Mouse (Mus musculus): Measurements from ENCODE around the gene Tedc1. TPM values are rescaled to one million over a fixed set of nuclear protein-coding genes. Genes with fewer than 3 reads are reported as not detected.

The Tedc1 gene
- 25.3 and 25.5 TPM in 2 replicates for polyA plus RNA-seq (2015; fragmentation: Nextera tagmentation; extraction: Ambion mirVana)

DNA sequence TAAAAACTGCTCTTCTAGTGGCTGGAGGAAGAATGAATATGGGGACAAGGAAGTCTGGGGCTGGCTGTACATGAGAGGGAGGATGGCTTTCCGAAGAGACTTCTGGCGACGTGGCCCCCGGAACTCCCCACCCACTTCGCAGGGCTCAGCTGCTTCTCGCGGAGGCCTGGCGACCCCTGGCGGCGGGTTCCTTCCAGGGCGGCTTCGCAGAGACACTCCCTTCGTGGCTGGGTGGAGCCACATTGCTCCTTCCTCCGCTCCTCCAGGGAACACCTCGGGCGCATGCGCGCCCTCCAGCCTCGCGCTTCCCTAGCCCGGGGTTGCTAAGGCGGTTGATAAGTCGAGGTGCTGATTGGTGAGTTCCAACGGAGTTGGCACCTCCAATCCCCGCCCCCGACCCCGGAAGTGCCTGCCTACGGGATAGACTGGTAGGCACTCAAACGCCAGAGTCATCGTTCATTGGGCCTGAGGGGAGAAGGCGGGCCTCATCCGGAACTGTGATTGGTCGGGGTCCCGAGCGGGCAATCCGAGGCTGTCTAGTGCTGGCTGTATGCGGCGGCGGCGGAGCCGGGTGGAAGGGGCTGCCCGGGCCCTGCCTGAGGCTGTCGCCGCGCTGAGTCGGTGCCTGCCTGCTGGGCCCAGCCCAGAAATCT, at the start of gene Tedc1:
TSS of gene Tedc1 (plus strand) at position 535 of the 653 bp plus-strand sequence.
- peak within 1 kb of the TSS; percentile 65 for H3K4me3 ChIP-seq (replicated peaks)
- H3K36me3 ChIP-seq: 0 out of 2 replicates have a peak, but pooled peaks cover 4% of the 10 kb centered on the region
- H3K9me3 ChIP-seq: no peaks in the 10 kb centered on the region
- under 1% methylated on average over 46 of the region's 46 CpGs for WGBS
- H3K9ac ChIP-seq: peak within 1 kb of the TSS; percentile 57
- peak within 1 kb of the TSS; percentile 86 for H3K4me2 ChIP-seq (replicated peaks)
- H3K4me1 ChIP-seq (replicated peaks): peaks cover 30% of the 10 kb centered on the region
- no peaks in the 10 kb centered on the region for H3K27me3 ChIP-seq (replicated peaks)
- peak within 1 kb of the TSS; percentile 87 for H3K27ac ChIP-seq
- ATAC-seq: peak; percentile 95

DNA sequence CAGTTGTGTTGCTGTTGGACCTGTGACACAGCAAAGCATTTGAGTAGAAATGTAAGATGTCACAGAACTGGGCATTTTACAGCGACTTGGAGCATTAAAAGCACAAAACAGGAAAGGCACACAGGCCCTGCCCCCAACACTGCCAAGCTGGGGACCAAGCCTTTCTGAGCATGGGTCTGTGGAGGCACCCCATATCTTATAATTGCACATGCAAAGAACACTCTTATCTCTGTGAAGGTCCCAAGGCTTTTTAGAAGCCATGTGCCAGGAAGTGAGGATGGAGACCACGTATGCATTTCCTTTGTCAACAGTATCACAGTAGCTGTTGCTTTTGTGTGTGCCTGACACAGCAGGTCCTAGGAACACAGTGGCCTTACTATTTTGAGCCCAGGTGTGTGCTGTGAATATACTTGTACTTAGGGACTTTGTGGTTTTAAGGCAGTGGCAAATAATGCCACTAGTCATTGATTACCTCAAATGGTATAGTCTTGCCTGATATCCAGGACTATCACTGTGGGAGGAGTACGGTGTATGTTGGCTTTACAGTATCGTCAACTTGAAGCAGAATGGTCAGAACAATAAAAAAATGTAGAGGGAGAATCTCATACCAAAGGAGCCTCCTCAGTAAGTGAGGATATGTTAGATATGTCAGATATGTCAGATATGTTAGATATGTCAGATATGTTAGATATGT, 48.6 kb upstream of the Tedc1 start:
- no peaks in the 10 kb centered on the region; the same call in 1 of the 2 replicates for H3K36me3 ChIP-seq
- 75% methylated on average over 4 of the region's 4 CpGs for WGBS
- H3K27ac ChIP-seq: no peak overlapping the region
- no peak overlapping the region for H3K4me2 ChIP-seq (replicated peaks)
- no peak overlapping the region for H3K9ac ChIP-seq
- no peak overlapping the region for H3K4me3 ChIP-seq (replicated peaks)
- ATAC-seq: peak; percentile 56; the same call in 1 of the 2 replicates
- H3K9me3 ChIP-seq: no peaks in the 10 kb centered on the region
- H3K27me3 ChIP-seq (replicated peaks): no peaks in the 10 kb centered on the region
- H3K4me1 ChIP-seq (replicated peaks): peaks cover 5% of the 10 kb centered on the region; the same call in 1 of the 2 replicates

DNA sequence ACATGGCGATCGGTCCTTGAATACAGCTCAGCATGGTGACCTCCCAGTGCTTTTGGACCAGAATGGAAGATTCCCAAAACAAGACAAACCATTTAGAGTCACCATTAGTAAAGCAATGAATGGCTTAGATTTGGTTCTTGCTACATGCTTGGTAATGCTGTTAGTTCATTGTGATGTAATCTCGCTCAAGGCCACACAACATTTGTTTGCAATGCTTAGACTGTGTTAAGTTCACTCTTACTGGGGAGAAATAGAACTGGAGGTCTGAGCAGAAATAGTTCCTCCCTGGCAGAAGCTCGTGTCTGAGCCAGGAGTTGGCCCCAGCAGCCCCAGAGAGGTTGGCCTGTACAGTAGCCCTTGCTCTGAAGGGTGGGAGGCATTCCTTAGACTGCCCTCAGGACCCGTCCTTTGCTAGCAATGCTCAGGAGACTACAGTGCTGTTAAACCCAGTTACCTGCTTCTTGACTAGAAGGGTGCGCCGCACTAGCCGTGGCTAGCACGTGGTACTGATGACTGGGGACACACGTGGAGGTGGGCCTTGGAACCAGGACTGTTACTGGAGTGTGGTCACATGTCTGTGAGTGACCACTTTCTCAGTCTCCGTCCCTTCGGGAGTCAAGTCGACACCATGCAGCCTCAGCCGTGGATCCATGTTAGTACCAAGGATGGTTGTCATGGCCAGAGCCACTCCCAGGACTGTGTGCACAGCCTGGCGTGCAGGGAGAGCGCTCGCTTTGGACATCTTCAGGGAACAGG, 47.5 kb upstream of the Tedc1 start:
- ATAC-seq: no peak
- WGBS: 84% methylated on average over 17 of the region's 17 CpGs

DNA sequence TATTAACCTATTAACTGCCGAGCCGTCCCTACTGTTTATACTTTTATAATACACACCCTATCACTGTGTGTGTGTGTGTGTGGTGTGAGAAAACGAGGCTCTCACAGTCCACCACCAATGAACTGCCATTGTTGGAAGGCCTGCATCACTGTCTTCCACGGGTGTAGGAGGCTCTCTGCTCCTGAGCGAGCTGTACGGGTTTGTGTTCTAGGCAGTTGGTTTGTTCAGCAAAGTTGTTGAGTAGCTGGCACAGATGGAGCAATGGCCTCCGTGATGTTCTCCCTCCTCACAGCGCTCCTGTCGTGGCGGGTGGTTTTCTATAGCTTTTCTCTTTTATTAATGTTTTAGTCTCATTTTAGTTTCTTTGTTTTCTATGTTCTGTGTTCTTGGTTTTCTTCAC, 46.4 kb upstream of the Tedc1 start:
- Histone ChIP-seq H3K27ac (no peak overlapping the region), H3K9me3 (no peaks in the 10 kb centered on the region), H3K9ac (no peak overlapping the region), H3K4me3 (replicated peaks) (no peak overlapping the region), H3K36me3 (peaks cover 15% of the 10 kb centered on the region; the same call in 1 of the 2 replicates), H3K4me2 (replicated peaks) (no peak overlapping the region), H3K27me3 (replicated peaks) (no peaks in the 10 kb centered on the region), H3K4me1 (replicated peaks) (no peaks in the 10 kb centered on the region)
- ATAC-seq: no peak
- 86% methylated on average over 10 of the region's 10 CpGs for WGBS

More for the DNA sequence above, 47.5 kb upstream of the Tedc1 start:
- Histone ChIP-seq H3K9me3 (no peaks in the 10 kb centered on the region), H3K27ac (no peak overlapping the region), H3K4me3 (replicated peaks) (no peak overlapping the region), H3K4me2 (replicated peaks) (no peak overlapping the region), H3K36me3 (peaks cover 7% of the 10 kb centered on the region; the same call in 1 of the 2 replicates), H3K4me1 (replicated peaks) (peaks cover 3% of the 10 kb centered on the region; the same call in 1 of the 2 replicates), H3K9ac (no peak overlapping the region), H3K27me3 (replicated peaks) (no peaks in the 10 kb centered on the region)

DNA sequence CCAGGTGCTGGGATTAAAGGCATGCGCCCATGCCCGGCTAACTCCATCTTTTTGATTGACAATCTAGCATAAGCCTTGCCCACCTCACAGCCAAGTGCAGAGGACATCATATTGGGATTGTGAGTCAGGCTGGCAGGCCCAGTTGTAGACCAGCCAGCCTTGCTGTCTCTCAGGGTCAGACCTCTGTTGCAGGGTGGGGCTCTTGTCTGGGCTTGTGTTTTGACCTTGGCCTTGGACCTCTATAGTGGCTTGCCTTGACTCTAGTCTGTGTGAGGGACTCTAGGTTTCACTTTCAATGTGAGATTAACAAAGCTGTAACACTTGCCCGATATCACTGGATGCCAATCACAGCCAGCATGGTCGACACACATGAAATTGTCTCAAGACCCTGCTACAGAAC, 42.1 kb upstream of the Tedc1 start:
- Histone ChIP-seq H3K4me2 (replicated peaks) (no peak overlapping the region), H3K36me3 (peaks cover 39% of the 10 kb centered on the region), H3K27me3 (replicated peaks) (no peaks in the 10 kb centered on the region), H3K9ac (no peak overlapping the region), H3K4me1 (replicated peaks) (no peaks in the 10 kb centered on the region), H3K4me3 (replicated peaks) (no peak overlapping the region), H3K9me3 (no peaks in the 10 kb centered on the region), H3K27ac (no peak overlapping the region)
- WGBS: 79% methylated on average over 4 of the region's 4 CpGs
- peak; percentile 20; the same call in 1 of the 2 replicates for ATAC-seq

DNA sequence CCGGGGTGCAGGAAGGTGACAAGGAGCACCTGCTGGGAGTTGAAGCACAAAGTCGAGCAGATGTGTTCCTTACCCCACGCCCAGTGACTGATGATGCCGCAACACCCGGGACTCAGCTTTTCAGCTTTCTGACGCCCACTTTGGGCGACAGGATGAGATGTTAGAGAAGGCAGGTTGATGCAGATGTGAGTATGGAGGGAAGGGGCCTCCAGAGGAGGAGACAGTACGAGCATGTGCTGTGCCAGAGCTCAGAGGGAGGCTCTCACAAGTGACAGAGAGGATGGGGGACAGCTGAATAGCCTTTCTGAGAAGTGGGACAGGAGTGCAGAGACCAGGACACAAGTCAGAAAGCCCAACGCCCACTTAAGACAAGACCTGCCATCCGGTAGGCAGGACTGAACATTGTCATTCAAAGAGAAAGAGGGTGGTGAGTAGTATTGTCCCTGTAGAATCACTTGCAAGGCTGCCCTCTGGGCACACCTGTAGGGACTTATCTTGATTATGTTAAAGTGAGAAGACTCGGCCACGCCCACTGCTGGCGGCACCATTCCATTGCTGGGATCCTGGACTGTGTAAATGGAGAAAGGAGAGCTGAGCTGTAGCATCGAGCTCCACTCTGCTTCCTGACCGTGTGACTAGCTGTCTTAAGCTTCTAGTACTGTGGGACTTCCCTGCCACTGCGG, 41.2 kb upstream of the Tedc1 start:
- Histone ChIP-seq H3K27ac (no peak overlapping the region), H3K36me3 (peaks cover 41% of the 10 kb centered on the region), H3K27me3 (replicated peaks) (no peaks in the 10 kb centered on the region), H3K4me1 (replicated peaks) (no peaks in the 10 kb centered on the region), H3K9ac (no peak overlapping the region), H3K9me3 (no peaks in the 10 kb centered on the region), H3K4me3 (replicated peaks) (no peak overlapping the region), H3K4me2 (replicated peaks) (no peak overlapping the region)
- WGBS: 74% methylated on average over 16 of the region's 16 CpGs
- ATAC-seq: no peak

DNA sequence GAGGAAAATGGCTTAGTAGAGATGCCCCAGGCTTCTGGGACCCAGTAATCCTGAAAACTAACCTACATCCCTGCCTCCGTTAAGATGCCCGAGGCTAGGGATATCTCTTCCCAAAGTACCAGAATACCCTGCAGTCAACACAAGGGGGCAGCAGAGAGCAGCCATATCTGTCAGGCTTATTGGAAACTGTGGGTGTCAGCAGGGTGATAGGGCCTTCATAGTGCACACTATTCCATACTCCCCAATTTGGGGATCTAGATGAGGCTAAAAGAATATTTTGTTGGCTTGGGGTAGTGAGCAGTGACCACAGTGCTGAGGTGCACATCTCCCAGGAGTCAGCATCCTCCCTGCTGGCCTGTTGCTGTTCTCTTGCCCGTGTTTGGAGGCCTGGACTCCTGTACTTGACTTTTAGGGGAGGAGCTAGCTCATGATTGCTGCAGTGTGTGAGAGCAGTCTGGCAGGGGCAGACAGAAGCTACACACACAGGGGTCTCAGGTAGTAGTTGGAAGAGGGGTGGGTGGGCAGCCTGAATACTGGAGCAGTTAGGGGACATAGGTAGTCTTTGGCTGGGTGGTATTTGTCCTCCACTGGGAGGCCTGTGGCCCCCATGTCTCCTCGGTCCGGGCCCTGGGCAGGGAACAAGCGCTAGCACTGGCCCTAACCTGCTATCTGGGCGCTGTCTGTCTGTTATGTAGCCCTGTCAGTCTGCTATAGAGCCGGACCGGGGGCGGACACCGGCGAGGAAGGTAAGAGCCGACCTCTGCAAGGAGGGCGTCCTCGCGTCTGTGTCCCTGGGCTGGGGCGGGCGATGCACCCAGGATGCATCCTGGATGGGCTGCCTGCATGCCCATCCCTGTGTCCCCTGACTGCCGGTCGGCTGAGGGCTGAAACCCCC, 36.5 kb upstream of the Tedc1 start:
- H3K36me3 ChIP-seq: peaks cover 64% of the 10 kb centered on the region
- no peaks in the 10 kb centered on the region for H3K4me1 ChIP-seq (replicated peaks)
- peak; percentile 81 for ATAC-seq
- no peaks in the 10 kb centered on the region for H3K9me3 ChIP-seq
- no peak overlapping the region for H3K9ac ChIP-seq
- H3K27ac ChIP-seq: no peak overlapping the region
- no peak overlapping the region for H3K4me3 ChIP-seq (replicated peaks)
- H3K27me3 ChIP-seq (replicated peaks): no peaks in the 10 kb centered on the region
- 88% methylated on average over 20 of the region's 20 CpGs for WGBS
- H3K4me2 ChIP-seq (replicated peaks): no peak overlapping the region

DNA sequence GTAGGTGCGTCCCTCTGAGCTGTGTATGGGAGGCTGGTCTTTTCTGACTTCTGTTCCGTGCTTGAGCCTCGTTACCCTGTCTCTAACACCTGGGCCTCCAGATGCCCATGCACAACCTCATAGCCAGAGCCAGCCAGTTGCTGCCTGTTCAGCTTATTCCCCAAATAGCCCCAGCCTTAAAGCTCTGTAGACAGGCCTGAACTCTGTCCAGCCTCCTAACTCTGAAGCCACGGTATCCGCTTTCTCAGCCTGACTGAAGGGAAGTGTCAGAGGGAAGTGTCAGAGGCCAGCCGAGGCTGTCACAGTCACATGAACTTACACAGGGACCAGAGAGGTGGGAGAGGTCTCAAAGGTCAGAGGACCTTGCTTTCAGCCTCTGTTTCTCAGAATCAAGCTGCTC, 31.5 kb upstream of the Tedc1 start:
- H3K4me2 ChIP-seq (replicated peaks): no peak overlapping the region
- H3K36me3 ChIP-seq: peaks cover 75% of the 10 kb centered on the region
- 80% methylated on average over 6 of the region's 6 CpGs for WGBS
- H3K4me3 ChIP-seq (replicated peaks): no peak overlapping the region
- no peak overlapping the region for H3K9ac ChIP-seq
- no peaks in the 10 kb centered on the region for H3K4me1 ChIP-seq (replicated peaks)
- no peaks in the 10 kb centered on the region for H3K9me3 ChIP-seq
- H3K27ac ChIP-seq: no peak overlapping the region
- H3K27me3 ChIP-seq (replicated peaks): no peaks in the 10 kb centered on the region
- no peak for ATAC-seq

DNA sequence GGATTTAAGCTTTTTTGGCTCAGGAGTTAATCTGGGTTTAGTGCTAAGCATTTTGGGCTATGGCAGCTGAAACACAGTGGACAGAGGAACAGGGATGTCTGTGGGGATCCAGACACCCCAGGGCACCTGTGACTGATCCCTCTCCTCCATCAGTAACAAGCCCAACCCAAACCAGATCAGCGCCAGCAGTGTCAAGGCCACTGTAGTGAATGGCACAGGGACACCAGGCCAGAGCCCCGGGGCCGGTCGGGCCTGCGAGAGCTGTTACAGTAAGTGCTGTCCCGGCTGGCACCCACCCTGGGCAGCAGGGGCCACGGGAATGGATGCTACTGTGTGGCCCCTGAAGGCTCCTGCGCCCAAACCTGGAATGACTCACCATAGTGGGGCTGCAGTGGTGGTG, 25.5 kb upstream of the Tedc1 start:
- Histone ChIP-seq H3K27me3 (replicated peaks) (no peaks in the 10 kb centered on the region), H3K4me2 (replicated peaks) (no peak overlapping the region), H3K9ac (no peak overlapping the region), H3K27ac (no peak overlapping the region), H3K9me3 (no peaks in the 10 kb centered on the region), H3K4me3 (replicated peaks) (no peak overlapping the region), H3K36me3 (peaks cover 70% of the 10 kb centered on the region), H3K4me1 (replicated peaks) (0 out of 2 replicates have a peak, but pooled peaks cover 11% of the 10 kb centered on the region)
- WGBS: 93% methylated on average over 8 of the region's 8 CpGs
- ATAC-seq: no peak

DNA sequence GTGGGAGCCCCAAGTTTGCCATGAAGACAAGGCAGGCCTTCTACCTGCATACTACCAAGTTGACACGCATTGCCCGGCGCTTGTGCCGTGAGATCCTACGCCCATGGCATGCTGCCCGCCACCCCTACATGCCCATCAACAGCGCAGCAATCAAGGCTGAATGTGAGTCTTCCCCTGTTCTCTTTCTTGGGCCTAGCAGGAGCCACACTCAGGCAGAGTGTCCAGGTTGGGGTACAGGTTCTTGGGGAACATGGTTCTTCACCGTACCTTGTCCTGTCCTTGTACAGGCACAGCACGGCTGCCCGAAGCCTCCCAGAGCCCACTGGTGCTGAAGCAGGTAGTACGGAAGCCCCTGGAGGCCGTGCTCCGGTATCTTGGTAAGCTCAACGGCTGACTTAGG, 24.6 kb upstream of the Tedc1 start:
- H3K9me3 ChIP-seq: no peaks in the 10 kb centered on the region
- no peak overlapping the region for H3K27ac ChIP-seq
- no peaks in the 10 kb centered on the region for H3K27me3 ChIP-seq (replicated peaks)
- peaks cover 79% of the 10 kb centered on the region for H3K36me3 ChIP-seq
- 96% methylated on average over 14 of the region's 14 CpGs for WGBS
- 0 out of 2 replicates have a peak, but pooled peaks cover 11% of the 10 kb centered on the region for H3K4me1 ChIP-seq (replicated peaks)
- no peak overlapping the region for H3K9ac ChIP-seq
- no peak for ATAC-seq
- H3K4me2 ChIP-seq (replicated peaks): no peak overlapping the region
- H3K4me3 ChIP-seq (replicated peaks): no peak overlapping the region

DNA sequence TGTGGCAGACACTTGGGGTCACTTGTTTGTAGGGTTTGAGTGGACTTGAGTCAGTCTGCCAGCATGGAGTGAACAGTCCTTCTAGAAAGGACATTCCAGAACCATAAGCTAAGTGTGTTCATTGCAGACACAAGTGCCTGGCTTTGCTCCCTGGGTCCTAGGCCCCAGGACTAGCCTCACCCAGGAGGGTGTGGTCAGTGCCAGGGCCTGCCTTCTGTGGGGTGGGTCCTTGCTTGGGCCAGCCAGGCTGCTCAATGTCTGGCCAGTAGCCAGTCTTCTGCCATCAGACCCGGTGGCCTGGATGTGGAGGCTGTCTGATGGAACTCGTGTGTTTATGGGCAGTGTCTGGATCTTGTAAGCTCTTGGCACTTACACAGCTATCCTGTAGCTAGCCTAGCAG, 23.7 kb upstream of the Tedc1 start:
- Histone ChIP-seq H3K4me2 (replicated peaks) (no peak overlapping the region), H3K9ac (no peak overlapping the region), H3K36me3 (peaks cover 77% of the 10 kb centered on the region), H3K4me3 (replicated peaks) (no peak overlapping the region), H3K4me1 (replicated peaks) (0 out of 2 replicates have a peak, but pooled peaks cover 11% of the 10 kb centered on the region), H3K27me3 (replicated peaks) (no peaks in the 10 kb centered on the region), H3K27ac (no peak overlapping the region), H3K9me3 (no peaks in the 10 kb centered on the region)
- ATAC-seq: peak; percentile 74
- WGBS: 40% methylated on average over 2 of the region's 2 CpGs
